Mouse (Mus musculus) liver, adult 2 months (tissue): ENCODE results near the gene Robo4.

Experiments
- CTCF ChIP-seq: fragments of 200-500 bp; IDR thresholded peaks from 2 replicates; pipeline ENCODE4 v1.5.1; 2011; ENCODE audit warnings: low read depth, low read length, control low read depth
- POLR2A ChIP-seq: fragments of 200-500 bp; IDR thresholded peaks from 2 replicates; pipeline ENCODE4 v1.6.1; 2011; ENCODE audit warnings: low read length, control low read depth; ENCODE audit not compliant: insufficient read depth; ENCODE audit errors: extremely low read depth

DNA sequence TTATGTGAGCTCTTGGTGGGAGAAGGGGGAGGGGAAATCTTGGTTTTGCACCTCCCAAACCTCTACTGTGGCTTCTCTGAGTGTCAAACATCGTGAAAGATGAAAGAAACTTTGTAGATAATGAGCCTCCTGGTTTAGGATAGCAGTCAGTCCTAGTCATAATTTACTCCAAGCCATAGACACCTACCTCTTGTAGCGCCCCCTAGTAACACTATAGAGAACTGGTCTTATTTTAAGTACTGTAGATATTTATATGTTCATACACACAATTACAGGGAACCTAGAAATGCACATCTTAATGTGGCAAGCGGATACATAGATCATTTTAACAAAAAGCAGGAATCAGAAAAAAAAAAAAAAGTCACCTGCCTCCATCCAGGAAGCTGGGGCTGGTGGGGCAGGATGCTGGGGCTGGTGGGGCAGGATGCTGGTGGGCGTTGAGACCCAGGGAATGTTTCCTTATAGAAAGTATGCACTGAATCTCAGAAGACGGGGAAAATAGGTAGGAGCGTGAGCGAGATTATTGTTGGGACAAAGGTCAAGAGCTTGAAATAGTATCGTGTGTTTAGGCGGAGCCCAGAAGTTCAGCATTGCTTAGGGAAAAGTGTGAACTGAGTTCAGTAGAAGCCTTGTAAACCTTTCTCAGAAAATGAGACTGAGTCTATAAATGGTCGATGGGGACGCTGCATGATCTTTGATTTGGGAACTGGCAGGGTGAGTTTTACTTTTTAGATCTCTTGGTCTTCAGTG is 33.4 kb upstream of the Robo4 start:
- no peak for TF ChIP-seq CTCF
- no peak for TF ChIP-seq POLR2A
